Mouse (Mus musculus) activated CD4-positive, CD25-positive, alpha-beta regulatory T cell, adult 9 weeks (primary cell): Measurements from ENCODE around the gene Inpp4a. TPM values are rescaled to one million over a fixed set of nuclear protein-coding genes. Genes with fewer than 3 reads are reported as not detected.

Experiments used
- polyA plus RNA-seq: library from polyadenylated mRNA; unstranded; fragments of 100-300 nt; shearing (Covaris generic); gene quantifications from one replicate; pipeline ENCODE4 v1.2.1, GENCODE M21; 2017

Gene Inpp4a
- polyA plus RNA-seq: 27.7 TPM

GRCm38 (mm10) chr1:37299540-37300491 lies at the start of gene Inpp4a:
Gene Inpp4a (plus strand): TSS chr1:37299865.

GRCm38 (mm10) chr1:37429366-37430296 lies 130.0 kb downstream of the Inpp4a start, which contains the start of the genes Coa5 and Unc50:
Gene Coa5 (minus strand): TSS chr1:37430103.
Gene Unc50 (plus strand): TSS chr1:37430139.

Other genes starting within 250 kb of the Inpp4a start
- gene Cnga3, start 85.4 kb upstream of the Inpp4a start, polyA plus RNA-seq: not detected
- 86.4 TPM for gene Coa5, start 130.2 kb downstream of the Inpp4a start, polyA plus RNA-seq
- gene Unc50, start 130.3 kb downstream of the Inpp4a start, polyA plus RNA-seq: 85.6 TPM
- gene Mgat4a, start 241.2 kb downstream of the Inpp4a start, polyA plus RNA-seq: 14.4 TPM